Mouse (Mus musculus) lung, embryonic 15.5 days (tissue): ENCODE data around the gene Mast1. TPM values are rescaled to one million over a fixed set of nuclear protein-coding genes. Genes with fewer than 3 reads are reported as not detected.
A peak's percentile ranks its signal among the peaks of the same experiment; 100 is the strongest.

Experiments
- ATAC-seq: fragments of 200-750 bp; cut with Nextera tagmentation; 2 replicates; pipeline ENCODE4 v1.8.0; 2017; ENCODE audit warnings: moderate number of reproducible peaks, borderline replicate concordance; ENCODE audit not compliant: low FRiP score, low TSS enrichment; ENCODE audit errors: extremely low read depth
- H3K27ac ChIP-seq: fragments of 300-500 bp; sonication (generic); 2 replicates; pipeline ENCODE4 v1.5.1; 2015; ENCODE audit warnings: moderate library complexity, mild to moderate bottlenecking, inconsistent platforms
- H3K27me3 ChIP-seq: fragments of 300-500 bp; sonication (generic); 2 replicates; pipeline ENCODE4 v1.6.1; 2015; ENCODE audit warnings: inconsistent platforms
- H3K36me3 ChIP-seq: fragments of 300-500 bp; sonication (generic); 2 replicates; pipeline ENCODE4 v1.6.1; 2015; ENCODE audit warnings: inconsistent platforms
- H3K4me1 ChIP-seq: fragments of 300-500 bp; sonication (generic); 2 replicates; pipeline ENCODE4 v1.6.1; 2015; ENCODE audit warnings: inconsistent platforms
- H3K4me2 ChIP-seq: fragments of 300-500 bp; sonication (generic); 2 replicates; pipeline ENCODE4 v1.6.1; 2015; ENCODE audit warnings: inconsistent platforms, mild to moderate bottlenecking, moderate library complexity
- H3K4me3 ChIP-seq: fragments of 300-500 bp; sonication (generic); 2 replicates; pipeline ENCODE4 v1.5.1; 2015; ENCODE audit warnings: mild to moderate bottlenecking, inconsistent platforms
- H3K9ac ChIP-seq: fragments of 300-500 bp; sonication (generic); 2 replicates; pipeline ENCODE4 v1.6.1; 2015; ENCODE audit warnings: inconsistent platforms
- H3K9me3 ChIP-seq: fragments of 300-500 bp; sonication (generic); 2 replicates; pipeline ENCODE4 v1.6.1; 2016; ENCODE audit warnings: inconsistent platforms
- WGBS: fragments of 180-500 bp; shearing (Covaris S2); methylation state at CpG from one replicate; pipeline ENCODE4 v1.1.7; 2015; 5-methylcytosine and 5-hydroxymethylcytosine counted together
- polyA plus RNA-seq: library from polyadenylated mRNA; unstranded; fragments of >200 nt; fragmentation: Nextera tagmentation; extraction: Ambion mirVana; gene quantifications from 2 replicates; pipeline ENCODE4 v1.2.1, GENCODE M21; 2015

The Mast1 gene
- polyA plus RNA-seq, 1 experiment from 2014 or later, result 0.49 TPM

DNA sequence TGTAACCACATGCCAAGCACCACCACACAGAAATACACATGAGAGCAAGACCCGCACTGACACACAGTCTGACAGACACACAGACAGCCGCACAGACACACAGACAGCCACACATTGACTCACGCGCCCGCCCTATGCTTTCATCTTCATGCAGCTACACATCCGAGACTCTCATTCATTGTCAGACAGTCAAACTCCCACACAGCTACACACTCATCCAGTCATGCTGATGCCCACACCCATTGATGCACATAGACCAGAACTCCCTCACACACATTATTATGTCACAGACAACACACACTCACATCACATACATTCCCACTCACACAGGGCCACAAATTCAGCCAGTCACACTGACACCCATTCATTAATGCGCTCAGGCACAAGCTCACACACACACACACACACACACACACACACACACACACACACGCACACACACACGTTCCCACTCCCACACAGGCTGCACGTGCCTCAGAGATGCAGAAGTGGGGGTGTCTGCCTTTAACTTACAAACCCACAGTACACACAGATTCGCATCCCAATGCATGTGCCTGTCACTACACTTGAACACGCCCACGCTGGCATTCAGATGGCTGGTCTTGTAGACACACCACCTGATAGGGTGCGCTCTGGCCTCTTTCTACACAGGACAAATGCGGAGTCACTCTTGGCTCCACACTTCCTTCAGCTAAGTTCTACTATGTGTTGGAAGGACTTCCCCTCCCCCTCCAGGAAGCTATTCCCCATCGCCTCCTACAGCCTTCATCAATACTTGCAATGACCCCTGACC, 3.2 kb downstream of the Mast1 start:
- no peak overlapping the region for H3K4me3 ChIP-seq
- WGBS, result 76% methylated on average over 16 of the region's 16 CpGs
- no peak for ATAC-seq
- no peak overlapping the region for H3K4me2 ChIP-seq
- no peak overlapping the region for H3K9ac ChIP-seq
- no peaks in the 10 kb centered on the region for H3K9me3 ChIP-seq
- H3K36me3 ChIP-seq, result no peaks in the 10 kb centered on the region
- H3K27me3 ChIP-seq, result peaks cover 89% of the 10 kb centered on the region
- H3K4me1 ChIP-seq, result peaks cover 16% of the 10 kb centered on the region
- no peak overlapping the region for H3K27ac ChIP-seq

- no peak overlapping the region for H3K27ac ChIP-seq
- 82% methylated on average over 13 of the region's 13 CpGs for WGBS
- no peaks in the 10 kb centered on the region for H3K36me3 ChIP-seq
- H3K9me3 ChIP-seq, result no peaks in the 10 kb centered on the region
- H3K27me3 ChIP-seq, result peaks cover 60% of the 10 kb centered on the region
- ATAC-seq, result no peak
- no peak overlapping the region for H3K4me3 ChIP-seq
- peaks cover 11% of the 10 kb centered on the region; the same call in 1 of the 2 replicates for H3K4me1 ChIP-seq
- H3K4me2 ChIP-seq, result no peak overlapping the region
- H3K9ac ChIP-seq, result no peak overlapping the region
Observed at GRCm38 (mm10) chr8:84930582-84930981, 6.6 kb downstream of the Mast1 start.

GRCm38 (mm10) chr8:84928456-84929306, 8.5 kb downstream of the Mast1 start:
- Histone ChIP-seq H3K4me3 (peak overlapping the region; percentile 32), H3K4me1 (peaks cover 8% of the 10 kb centered on the region; the same call in 1 of the 2 replicates), H3K9ac (no peak overlapping the region), H3K36me3 (no peaks in the 10 kb centered on the region), H3K27ac (no peak overlapping the region), H3K9me3 (no peaks in the 10 kb centered on the region), H3K27me3 (peaks cover 44% of the 10 kb centered on the region), H3K4me2 (peak overlapping the region; percentile 69)
- 2% methylated on average over 48 of the region's 52 CpGs for WGBS
- ATAC-seq, result peak; percentile 58; the same call in 1 of the 2 replicates

DNA sequence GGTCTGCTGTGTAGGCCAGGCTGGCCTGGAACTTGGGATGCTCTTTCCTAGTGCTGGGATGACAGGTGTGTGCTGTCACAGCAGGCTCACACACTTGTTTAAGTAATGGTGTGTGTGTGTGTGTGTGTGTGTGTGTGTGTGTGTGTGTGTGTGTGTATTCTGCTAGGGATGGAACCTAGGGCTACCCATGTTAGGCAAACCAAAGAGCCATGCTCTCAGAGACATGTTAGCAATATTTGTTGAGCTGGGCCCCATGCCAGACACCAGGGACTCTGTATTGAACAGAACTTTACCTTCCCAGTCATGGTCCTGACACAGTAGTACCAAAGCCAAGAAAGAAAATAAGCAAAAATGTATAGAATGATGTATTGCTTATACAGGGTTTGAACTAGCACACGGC, 9.6 kb downstream of the Mast1 start:
- Histone ChIP-seq H3K4me1 (peaks cover 8% of the 10 kb centered on the region; the same call in 1 of the 2 replicates), H3K27ac (no peak overlapping the region), H3K36me3 (no peaks in the 10 kb centered on the region), H3K9me3 (no peaks in the 10 kb centered on the region), H3K27me3 (peaks cover 45% of the 10 kb centered on the region), H3K4me3 (no peak overlapping the region), H3K4me2 (no peak overlapping the region), H3K9ac (no peak overlapping the region)
- no peak for ATAC-seq
- WGBS, result 61% methylated on average over 1 of the region's 1 CpGs

- no peak overlapping the region for H3K27ac ChIP-seq
- ATAC-seq, result no peak
- H3K4me1 ChIP-seq, result peaks cover 8% of the 10 kb centered on the region; the same call in 1 of the 2 replicates
- WGBS, result 46% methylated on average over 7 of the region's 7 CpGs
- no peaks in the 10 kb centered on the region for H3K36me3 ChIP-seq
- peaks cover 30% of the 10 kb centered on the region for H3K27me3 ChIP-seq
- H3K4me3 ChIP-seq, result no peak overlapping the region
- no peaks in the 10 kb centered on the region for H3K9me3 ChIP-seq
- no peak overlapping the region for H3K4me2 ChIP-seq
- no peak overlapping the region for H3K9ac ChIP-seq
Observed at GRCm38 (mm10) chr8:84925557-84925956, 11.6 kb downstream of the Mast1 start.

DNA sequence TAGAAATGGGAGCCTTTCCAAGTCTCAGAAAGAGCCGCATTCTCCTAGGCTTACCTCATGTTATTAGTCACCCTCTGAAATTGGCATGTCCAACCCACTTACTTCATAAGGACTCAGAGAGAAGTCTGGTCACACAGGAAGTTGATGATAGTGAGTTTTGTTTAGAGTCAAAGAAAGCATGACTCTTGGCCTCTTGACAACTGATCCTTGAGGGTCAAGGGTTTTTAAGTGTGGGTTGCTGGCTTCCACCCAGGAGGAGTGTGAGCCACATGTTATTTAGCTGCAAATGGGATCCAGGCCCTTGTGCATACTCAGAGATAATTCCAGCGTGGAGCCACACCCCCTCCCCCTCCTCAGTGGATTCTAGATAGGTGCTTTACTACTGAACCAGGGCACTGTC, 15.6 kb downstream of the Mast1 start:
- 55% methylated on average over 2 of the region's 2 CpGs for WGBS
- Histone ChIP-seq H3K27ac (no peak overlapping the region), H3K27me3 (peaks cover 31% of the 10 kb centered on the region), H3K4me1 (no peaks in the 10 kb centered on the region), H3K9me3 (no peaks in the 10 kb centered on the region), H3K9ac (no peak overlapping the region), H3K36me3 (no peaks in the 10 kb centered on the region; the same call in 1 of the 2 replicates), H3K4me3 (no peak overlapping the region), H3K4me2 (no peak overlapping the region)
- ATAC-seq, result 0 out of 2 replicates have a peak, but pooled peaks have one; percentile 39

- no peak overlapping the region for H3K4me2 ChIP-seq
- no peak overlapping the region for H3K4me3 ChIP-seq
- peaks cover 40% of the 10 kb centered on the region for H3K27me3 ChIP-seq
- H3K4me1 ChIP-seq, result no peaks in the 10 kb centered on the region
- H3K27ac ChIP-seq, result no peak overlapping the region
- no peaks in the 10 kb centered on the region; the same call in 1 of the 2 replicates for H3K36me3 ChIP-seq
- no peak for ATAC-seq
- WGBS, result 83% methylated on average over 15 of the region's 15 CpGs
- H3K9ac ChIP-seq, result no peak overlapping the region
- H3K9me3 ChIP-seq, result no peaks in the 10 kb centered on the region
Observed at GRCm38 (mm10) chr8:84918646-84919045, 18.5 kb downstream of the Mast1 start.

DNA sequence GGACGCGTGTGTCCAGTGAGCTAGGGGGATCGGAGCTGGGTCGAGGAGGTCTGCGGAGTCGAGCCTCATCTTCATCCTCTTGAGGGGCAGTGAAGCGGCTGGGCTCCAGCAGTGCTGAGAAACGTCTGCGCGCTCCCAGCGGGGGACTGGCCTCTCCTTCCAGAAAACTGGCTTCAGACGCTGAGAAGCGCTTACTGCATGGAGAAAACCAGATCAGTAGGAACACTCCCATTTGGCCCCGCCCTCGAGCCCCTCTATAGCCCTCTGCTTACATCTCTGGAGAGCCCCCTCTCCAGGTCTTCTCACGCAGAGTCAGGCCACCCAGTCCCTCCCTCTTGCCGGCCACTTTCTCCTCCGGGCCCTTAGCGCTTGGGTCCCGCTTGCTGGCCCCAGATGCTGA, 19.4 kb downstream of the Mast1 start:
- Histone ChIP-seq H3K4me1 (peaks cover 8% of the 10 kb centered on the region), H3K27me3 (peaks cover 45% of the 10 kb centered on the region), H3K9me3 (no peaks in the 10 kb centered on the region), H3K9ac (no peak overlapping the region), H3K4me3 (no peak overlapping the region), H3K4me2 (no peak overlapping the region), H3K36me3 (no peaks in the 10 kb centered on the region; the same call in 1 of the 2 replicates), H3K27ac (no peak overlapping the region)
- no peak for ATAC-seq
- 34% methylated on average over 20 of the region's 20 CpGs for WGBS

DNA sequence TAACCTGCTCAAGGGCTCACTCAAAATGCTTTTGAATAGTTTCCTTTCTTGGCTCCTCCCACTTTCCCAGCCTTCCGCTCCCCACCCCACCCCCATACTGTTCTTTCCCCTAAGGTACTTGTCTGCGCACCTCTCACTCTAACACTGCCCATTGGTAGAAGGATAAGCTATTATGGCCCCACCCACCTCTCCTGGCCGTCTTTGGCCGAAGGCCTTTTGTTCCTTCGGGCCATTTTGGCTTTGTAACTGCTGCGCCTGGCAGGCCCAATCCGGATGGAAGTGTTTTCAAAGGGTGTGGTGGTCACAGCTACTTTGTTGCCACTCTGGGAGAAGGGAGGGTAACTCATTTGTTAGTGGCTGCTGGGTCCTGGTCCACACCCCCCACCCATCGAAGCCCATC, 21.9 kb downstream of the Mast1 start:
- peaks cover 65% of the 10 kb centered on the region for H3K27me3 ChIP-seq
- H3K4me3 ChIP-seq, result no peak overlapping the region
- H3K4me1 ChIP-seq, result peaks cover 14% of the 10 kb centered on the region
- no peak for ATAC-seq
- H3K9me3 ChIP-seq, result no peaks in the 10 kb centered on the region
- H3K9ac ChIP-seq, result no peak overlapping the region
- H3K27ac ChIP-seq, result no peak overlapping the region
- 83% methylated on average over 8 of the region's 8 CpGs for WGBS
- H3K4me2 ChIP-seq, result no peak overlapping the region
- no peaks in the 10 kb centered on the region; the same call in 1 of the 2 replicates for H3K36me3 ChIP-seq

GRCm38 (mm10) chr8:84913960-84914359, 23.2 kb downstream of the Mast1 start:
- Histone ChIP-seq H3K4me2 (peak overlapping the region; percentile 75), H3K27ac (no peak overlapping the region), H3K9me3 (no peaks in the 10 kb centered on the region), H3K9ac (no peak overlapping the region), H3K4me1 (peaks cover 19% of the 10 kb centered on the region), H3K27me3 (peaks cover 68% of the 10 kb centered on the region), H3K4me3 (peak overlapping the region; percentile 43; the same call in 1 of the 2 replicates), H3K36me3 (no peaks in the 10 kb centered on the region; the same call in 1 of the 2 replicates)
- no peak for ATAC-seq
- 20% methylated on average over 4 of the region's 4 CpGs for WGBS

GRCm38 (mm10) chr8:84913502-84913900, 23.7 kb downstream of the Mast1 start:
- peak overlapping the region; percentile 36 for H3K9ac ChIP-seq
- H3K4me3 ChIP-seq, result peak overlapping the region; percentile 43
- WGBS, result 7% methylated on average over 9 of the region's 9 CpGs
- no peaks in the 10 kb centered on the region; the same call in 1 of the 2 replicates for H3K36me3 ChIP-seq
- H3K4me2 ChIP-seq, result peak overlapping the region; percentile 75
- ATAC-seq, result no peak
- H3K27ac ChIP-seq, result peak overlapping the region; percentile 29; the same call in 1 of the 2 replicates
- H3K27me3 ChIP-seq, result peaks cover 65% of the 10 kb centered on the region
- peaks cover 22% of the 10 kb centered on the region for H3K4me1 ChIP-seq
- H3K9me3 ChIP-seq, result no peaks in the 10 kb centered on the region
